Mouse (Mus musculus) forebrain, postnatal 0 days (tissue): ENCODE measurements at regions not wholly inside any gene's neighbourhood (a gene's known extent, or its start where the extent isn't known, plus 50 kb on each side); places are given as distances from the start of the nearest gene placed in this dataset.
"Not testable (repeated sequence)": the region's sequence is repeated elsewhere in the genome, so short reads cannot be mapped to it uniquely, and the experiment has no call there.

Experiments
- ATAC-seq: fragments of 200-750 bp; cut with Nextera tagmentation; 2 replicates; pipeline ENCODE4 v1.8.0; 2017; ENCODE audit warnings: mild to moderate bottlenecking, moderate library complexity
- DNase-seq: peaks from one replicate; pipeline ENCODE4 v3.0.0-alpha.2; 2015
- H3K27ac ChIP-seq: fragments of 300-500 bp; sonication (generic); 2 replicates; pipeline ENCODE4 v1.5.1; 2014; ENCODE audit warnings: low read depth, mild to moderate bottlenecking, antibody characterized with exemption, low read length, moderate library complexity, mixed read lengths
- H3K27me3 ChIP-seq: fragments of 300-500 bp; sonication (generic); 2 replicates; pipeline ENCODE4 v1.6.1; 2014; ENCODE audit warnings: mild to moderate bottlenecking, low read length, mixed read lengths; ENCODE audit not compliant: insufficient read depth
- H3K36me3 ChIP-seq: fragments of 300-500 bp; sonication (generic); 2 replicates; pipeline ENCODE4 v1.6.1; 2014; ENCODE audit warnings: mild to moderate bottlenecking, moderate library complexity; ENCODE audit not compliant: insufficient read depth
- H3K4me1 ChIP-seq: fragments of 300-500 bp; sonication (generic); 2 replicates; pipeline ENCODE4 v1.6.1; 2014; ENCODE audit warnings: antibody characterized with exemption; ENCODE audit not compliant: insufficient read depth
- H3K4me2 ChIP-seq: fragments of 300-500 bp; sonication (generic); 2 replicates; pipeline ENCODE4 v1.6.1; 2014; ENCODE audit warnings: low read depth, mild to moderate bottlenecking, moderate library complexity
- H3K4me3 ChIP-seq: fragments of 300-500 bp; sonication (generic); 2 replicates; pipeline ENCODE4 v1.5.1; 2014; ENCODE audit warnings: low read depth, low read length, mixed read lengths
- H3K9ac ChIP-seq: fragments of 300-500 bp; sonication (generic); 2 replicates; pipeline ENCODE4 v1.6.1; 2014; ENCODE audit warnings: mild to moderate bottlenecking
- H3K9me3 ChIP-seq: fragments of 300-500 bp; sonication (generic); 2 replicates; pipeline ENCODE4 v1.6.1; 2016; ENCODE audit warnings: low read length
- CTCF ChIP-seq: sonication (generic); IDR thresholded peaks from 2 replicates; pipeline ENCODE4 v1.5.1; 2016; ENCODE audit warnings: antibody characterized with exemption, control low read depth, low read depth
- WGBS: fragments of 180-500 bp; shearing (Covaris S2); extraction: QIAGEN DNeasy Blood & Tissue Kit; methylation state at CpG from one replicate; pipeline ENCODE4 v1.1.7; 2014; 5-methylcytosine and 5-hydroxymethylcytosine counted together

GRCm38 (mm10) chr14:53721901-53722300, 532.0 kb downstream of the Dad1 start:
- not testable (repeated sequence) for H3K4me2 ChIP-seq, H3K27me3 ChIP-seq, H3K9me3 ChIP-seq, H3K36me3 ChIP-seq, H3K27ac ChIP-seq, H3K4me3 ChIP-seq, H3K9ac ChIP-seq, DNase-seq, ATAC-seq, H3K4me1 ChIP-seq
- 72% methylated on average over 2 of the region's 2 CpGs for WGBS

- H3K36me3 ChIP-seq, H3K4me2 ChIP-seq, H3K4me3 ChIP-seq, H3K9me3 ChIP-seq, H3K4me1 ChIP-seq, H3K27me3 ChIP-seq, H3K9ac ChIP-seq, H3K27ac ChIP-seq: not testable (repeated sequence)
- 8% methylated on average over 3 of the region's 3 CpGs for WGBS
- peak; percentile 51; the same call in 1 of the 2 replicates for ATAC-seq
- peak; percentile 54 for TF ChIP-seq CTCF
- DNase-seq: peak; percentile 46
These were observed 544.3 kb downstream of the Dad1 start for GRCm38 (mm10) chr14:53709627-53710026.

- not testable (repeated sequence) for H3K27ac ChIP-seq, H3K27me3 ChIP-seq, DNase-seq, H3K9me3 ChIP-seq, H3K4me3 ChIP-seq, H3K4me2 ChIP-seq, H3K4me1 ChIP-seq, H3K36me3 ChIP-seq, H3K9ac ChIP-seq
- 0 out of 2 replicates have a peak, but pooled peaks have one; percentile 16 for ATAC-seq
- WGBS: 77% methylated on average over 5 of the region's 5 CpGs
These were observed 549.6 kb downstream of the Dad1 start for GRCm38 (mm10) chr14:53704351-53704750.

GRCm38 (mm10) chr14:53703593-53703992, 550.3 kb downstream of the Dad1 start:
- H3K4me2 ChIP-seq, H3K27ac ChIP-seq, H3K27me3 ChIP-seq, H3K4me1 ChIP-seq, DNase-seq, H3K9ac ChIP-seq, H3K4me3 ChIP-seq, H3K9me3 ChIP-seq, H3K36me3 ChIP-seq: not testable (repeated sequence)
- WGBS: 30% methylated on average over 1 of the region's 1 CpGs
- peak; percentile 42 for TF ChIP-seq CTCF
- ATAC-seq: peak; percentile 65; the same call in 1 of the 2 replicates

- not testable (repeated sequence) for H3K4me2 ChIP-seq, DNase-seq, H3K27me3 ChIP-seq, H3K4me3 ChIP-seq, H3K9ac ChIP-seq, H3K27ac ChIP-seq, H3K4me1 ChIP-seq, H3K9me3 ChIP-seq, H3K36me3 ChIP-seq
- WGBS: 63% methylated on average over 4 of the region's 4 CpGs
- ATAC-seq: peak; percentile 79
These were observed 569.8 kb downstream of the Dad1 start for GRCm38 (mm10) chr14:53684100-53684499.

- DNase-seq, H3K9me3 ChIP-seq, H3K27ac ChIP-seq, H3K4me2 ChIP-seq, H3K36me3 ChIP-seq, H3K4me1 ChIP-seq, H3K4me3 ChIP-seq, H3K9ac ChIP-seq, H3K27me3 ChIP-seq: not testable (repeated sequence)
- ATAC-seq: peak; percentile 23; the same call in 1 of the 2 replicates
- WGBS: 77% methylated on average over 9 of the region's 9 CpGs
These were observed 570.4 kb downstream of the Dad1 start for GRCm38 (mm10) chr14:53683361-53684015.

GRCm38 (mm10) chr14:53682679-53683078, 571.2 kb downstream of the Dad1 start:
- not testable (repeated sequence) for H3K4me1 ChIP-seq, H3K27ac ChIP-seq, H3K4me2 ChIP-seq, H3K27me3 ChIP-seq, H3K9me3 ChIP-seq, H3K9ac ChIP-seq, DNase-seq, H3K4me3 ChIP-seq, ATAC-seq, H3K36me3 ChIP-seq
- WGBS: 97% methylated on average over 1 of the region's 1 CpGs

GRCm38 (mm10) chr14:53681320-53681719, 572.6 kb downstream of the Dad1 start:
- not testable (repeated sequence) for H3K4me2 ChIP-seq, H3K27ac ChIP-seq, H3K9ac ChIP-seq, ATAC-seq, DNase-seq, H3K27me3 ChIP-seq, H3K4me1 ChIP-seq, H3K4me3 ChIP-seq, H3K36me3 ChIP-seq, H3K9me3 ChIP-seq
- 65% methylated on average over 5 of the region's 5 CpGs for WGBS
